Mouse (Mus musculus) layer of hippocampus, adult 9-10 months (tissue): ENCODE measurements around the gene Vmn1r84.

Experiments used
- DNase-seq: peaks from one replicate; pipeline ENCODE4 v3.0.0; 2022; ENCODE audit warnings: low spot score

Vmn1r84 gene

DNA sequence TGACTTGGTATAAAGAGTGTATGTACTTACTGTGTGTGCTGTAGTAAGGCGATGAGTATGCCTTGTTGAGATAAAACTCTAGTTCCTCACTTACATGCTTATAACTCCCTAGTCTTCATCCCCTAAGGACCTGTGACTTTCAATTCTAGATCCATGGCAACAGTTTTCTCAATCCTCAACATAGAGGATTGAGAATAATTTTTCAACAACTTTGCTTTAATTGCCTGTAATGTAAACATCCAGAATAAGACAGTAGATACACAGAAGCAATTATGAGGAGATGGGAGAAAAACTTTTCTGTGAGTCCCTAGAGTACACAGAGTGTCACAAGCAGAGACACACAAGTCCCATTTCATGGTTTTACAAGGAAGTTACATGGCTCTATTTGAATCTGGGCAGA lies at the start of gene Vmn1r84:
TSS of gene Vmn1r84 (minus strand) at position 101 of the 400 bp plus-strand sequence.
- no peak for DNase-seq

DNA sequence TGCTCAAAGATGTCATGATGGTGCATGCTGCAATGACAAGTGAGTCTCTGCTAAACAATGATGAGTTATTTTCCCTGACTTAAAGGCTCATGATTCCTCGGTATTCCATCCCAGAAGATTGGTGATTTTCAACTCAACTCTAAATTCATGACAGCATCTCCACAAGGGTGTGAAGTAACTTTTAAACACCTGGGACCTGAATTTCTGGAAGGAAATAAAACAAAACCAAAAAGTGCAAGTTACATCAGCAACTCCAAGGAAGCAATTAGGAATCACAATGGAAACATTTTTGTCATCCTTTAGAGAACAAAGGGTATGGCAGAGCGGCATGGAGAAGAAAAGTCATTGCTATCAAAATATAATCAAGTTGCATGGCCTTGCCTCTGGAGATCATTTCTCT lies 39.7 kb downstream of the Vmn1r84 start, which contains the start of gene Vmn1r83:
TSS of gene Vmn1r83 (minus strand) at position 101 of the 400 bp plus-strand sequence.
- no peak for DNase-seq
